Mouse (Mus musculus) heart, postnatal 0 days (tissue): ENCODE measurements at regions not wholly inside any gene's neighbourhood (a gene's known extent, or its start where the extent isn't known, plus 50 kb on each side); places are given as distances from the start of the nearest gene placed in this dataset.

Experiments
- CTCF ChIP-seq: IDR thresholded peaks from 2 replicates; pipeline ENCODE4 v1.5.1; 2016; ENCODE audit warnings: antibody characterized with exemption, control low read depth, low read depth
- EP300 ChIP-seq: IDR thresholded peaks from 2 replicates; pipeline ENCODE4 v1.6.1; 2016; ENCODE audit warnings: antibody characterized with exemption, low read depth

DNA sequence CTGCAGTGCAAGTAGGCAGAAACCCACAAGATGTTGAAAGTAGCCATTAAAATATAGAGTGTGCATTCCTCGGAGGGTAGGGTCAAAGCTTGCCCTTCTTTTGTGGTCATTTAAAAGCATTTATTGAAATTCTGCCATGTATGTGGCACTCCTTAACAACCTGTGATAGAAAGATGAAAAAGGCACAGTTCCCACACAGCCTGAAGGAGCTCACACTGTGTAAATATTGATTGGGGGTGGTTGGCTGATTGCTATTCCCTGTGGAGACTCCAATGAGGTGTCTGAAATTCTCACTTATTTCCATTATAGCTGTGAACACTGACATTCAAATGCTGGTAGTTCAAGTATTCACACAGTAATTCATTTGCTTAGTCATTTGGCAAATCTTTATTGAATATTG is 157.0 kb upstream of the Chl1 start:
- TF ChIP-seq CTCF (no peak), EP300 (no peak)
